Mouse (Mus musculus) stomach, embryonic 14.5 days (tissue): ENCODE data around the gene Fam49a. TPM values are rescaled to one million over a fixed set of nuclear protein-coding genes. Genes with fewer than 3 reads are reported as not detected.

Source experiments
- ATAC-seq: fragments of 200-750 bp; cut with Nextera tagmentation; 2 replicates; pipeline ENCODE4 v1.8.0; 2017; ENCODE audit warnings: low read depth, moderate TSS enrichment; ENCODE audit not compliant: insufficient number of reproducible peaks, insufficient read depth, low FRiP score
- H3K27ac ChIP-seq: fragments of 300-500 bp; sonication (generic); 2 replicates; pipeline ENCODE4 v1.5.1; 2014; ENCODE audit warnings: mild to moderate bottlenecking, low read length, moderate library complexity, mixed read lengths
- H3K27me3 ChIP-seq: fragments of 300-500 bp; sonication (generic); 2 replicates; pipeline ENCODE4 v1.6.1; 2014; ENCODE audit warnings: low read length, control low read depth, mixed read lengths; ENCODE audit not compliant: control insufficient read depth, insufficient read depth
- H3K36me3 ChIP-seq: fragments of 300-500 bp; sonication (generic); 2 replicates; pipeline ENCODE4 v1.6.1; 2014; ENCODE audit warnings: mild to moderate bottlenecking, control low read depth, low read length, moderate library complexity, mixed read lengths; ENCODE audit not compliant: control insufficient read depth, insufficient read depth
- H3K4me1 ChIP-seq: fragments of 300-500 bp; sonication (generic); 2 replicates; pipeline ENCODE4 v1.6.1; 2014; ENCODE audit warnings: low read length, control low read depth, mixed read lengths; ENCODE audit not compliant: control insufficient read depth, insufficient read depth
- H3K4me2 ChIP-seq: fragments of 300-500 bp; sonication (generic); replicated peaks from 2 replicates; pipeline ENCODE4 v1.6.1; 2014; ENCODE audit warnings: low read depth, low read length, control low read depth
- H3K4me3 ChIP-seq: fragments of 300-500 bp; sonication (generic); 2 replicates; pipeline ENCODE4 v1.5.1; 2014; ENCODE audit warnings: low read depth, low read length, control low read depth
- H3K9ac ChIP-seq: fragments of 300-500 bp; sonication (generic); replicated peaks from 2 replicates; pipeline ENCODE4 v1.6.1; 2014; ENCODE audit warnings: low read depth, mild to moderate bottlenecking, control low read depth, low read length, moderate library complexity, mixed read lengths
- H3K9me3 ChIP-seq: fragments of 300-500 bp; sonication (generic); 2 replicates; pipeline ENCODE4 v1.6.1; 2016; ENCODE audit warnings: low read depth, low read length, control low read depth; ENCODE audit not compliant: control insufficient read depth
- WGBS: fragments of 180-500 bp; shearing (Covaris S2); extraction: QIAGEN DNeasy Blood & Tissue Kit; methylation state at CpG from one replicate; pipeline ENCODE4 v1.1.7; 2014; 5-methylcytosine and 5-hydroxymethylcytosine counted together
- polyA plus RNA-seq: library from polyadenylated mRNA; unstranded; fragments of >200 nt; fragmentation: Nextera tagmentation; extraction: Ambion mirVana; gene quantifications from 2 replicates; pipeline ENCODE4 v1.2.1, GENCODE M21; 2014

Gene Fam49a
- polyA plus RNA-seq, 1 experiment from 2014 or later, result 19.9 TPM

GRCm38 (mm10) chr12:12278464-12278872, 16.5 kb downstream of the Fam49a start:
- no peak for ATAC-seq
- H3K4me1 ChIP-seq, result no peaks in the 10 kb centered on the region
- no peak overlapping the region for H3K4me3 ChIP-seq
- no peak overlapping the region for H3K27ac ChIP-seq
- 66% methylated on average over 7 of the region's 7 CpGs for WGBS
- H3K27me3 ChIP-seq, result no peaks in the 10 kb centered on the region
- H3K9ac ChIP-seq, result no peak overlapping the region
- H3K9me3 ChIP-seq, result no peaks in the 10 kb centered on the region
- no peaks in the 10 kb centered on the region for H3K36me3 ChIP-seq
- no peak overlapping the region for H3K4me2 ChIP-seq

DNA sequence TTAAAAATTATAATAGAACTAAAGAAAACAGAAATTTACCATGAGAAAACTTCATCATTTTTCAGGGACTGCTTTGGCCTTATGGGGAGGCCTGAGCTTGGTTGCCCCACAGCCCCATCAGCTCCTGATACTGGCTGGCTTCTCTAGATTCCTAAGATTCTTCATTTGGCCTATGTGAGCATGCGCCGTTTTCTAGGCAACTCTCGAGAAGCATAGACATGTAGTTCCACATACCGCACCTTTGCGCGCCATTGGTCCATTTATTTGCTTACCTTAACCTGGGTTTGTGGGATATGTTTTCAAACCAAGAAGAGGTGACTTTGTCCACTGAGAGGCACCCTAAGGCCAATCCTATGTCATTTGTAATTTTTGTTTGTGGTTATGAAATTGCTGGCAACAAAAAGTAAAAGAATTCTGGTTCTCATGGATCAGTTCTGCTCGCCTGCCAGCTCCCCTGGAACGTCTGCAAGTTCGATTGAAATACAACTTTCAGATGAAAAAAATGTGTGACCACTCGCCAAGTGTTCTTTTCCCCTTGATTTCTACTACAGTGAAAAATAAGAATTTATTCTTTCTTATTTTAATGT, 21.9 kb downstream of the Fam49a start:
- Histone ChIP-seq H3K27me3 (no peaks in the 10 kb centered on the region), H3K27ac (no peak overlapping the region), H3K9ac (no peak overlapping the region), H3K9me3 (no peaks in the 10 kb centered on the region), H3K4me1 (0 out of 2 replicates have a peak, but pooled peaks cover 2% of the 10 kb centered on the region), H3K4me3 (no peak overlapping the region), H3K4me2 (no peak overlapping the region), H3K36me3 (no peaks in the 10 kb centered on the region)
- 81% methylated on average over 10 of the region's 10 CpGs for WGBS
- ATAC-seq, result no peak

DNA sequence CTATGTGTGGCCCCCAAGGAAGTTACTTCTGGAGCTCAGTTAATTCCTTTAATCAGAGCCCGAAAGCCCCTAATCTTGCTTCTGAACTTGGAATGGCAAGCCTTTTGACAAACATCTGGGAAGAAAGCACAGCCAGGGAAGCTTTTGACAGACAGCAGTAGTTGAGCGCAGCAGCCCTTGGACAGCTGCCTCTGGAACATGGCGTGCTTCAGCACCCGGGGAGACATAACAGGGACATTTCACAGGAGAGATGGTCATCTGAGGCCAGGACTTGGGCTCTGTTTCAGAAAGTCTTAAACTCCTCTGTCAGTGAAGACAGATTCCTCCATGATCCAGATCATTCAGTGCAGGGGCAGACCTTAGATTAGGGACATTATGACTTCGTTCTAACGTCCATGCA, 22.6 kb downstream of the Fam49a start:
- no peak overlapping the region for H3K4me2 ChIP-seq
- H3K9me3 ChIP-seq, result no peaks in the 10 kb centered on the region
- H3K27ac ChIP-seq, result no peak overlapping the region
- no peak overlapping the region for H3K9ac ChIP-seq
- WGBS, result 86% methylated on average over 6 of the region's 6 CpGs
- no peak overlapping the region for H3K4me3 ChIP-seq
- H3K27me3 ChIP-seq, result no peaks in the 10 kb centered on the region
- 0 out of 2 replicates have a peak, but pooled peaks cover 2% of the 10 kb centered on the region for H3K4me1 ChIP-seq
- no peak for ATAC-seq
- H3K36me3 ChIP-seq, result no peaks in the 10 kb centered on the region

DNA sequence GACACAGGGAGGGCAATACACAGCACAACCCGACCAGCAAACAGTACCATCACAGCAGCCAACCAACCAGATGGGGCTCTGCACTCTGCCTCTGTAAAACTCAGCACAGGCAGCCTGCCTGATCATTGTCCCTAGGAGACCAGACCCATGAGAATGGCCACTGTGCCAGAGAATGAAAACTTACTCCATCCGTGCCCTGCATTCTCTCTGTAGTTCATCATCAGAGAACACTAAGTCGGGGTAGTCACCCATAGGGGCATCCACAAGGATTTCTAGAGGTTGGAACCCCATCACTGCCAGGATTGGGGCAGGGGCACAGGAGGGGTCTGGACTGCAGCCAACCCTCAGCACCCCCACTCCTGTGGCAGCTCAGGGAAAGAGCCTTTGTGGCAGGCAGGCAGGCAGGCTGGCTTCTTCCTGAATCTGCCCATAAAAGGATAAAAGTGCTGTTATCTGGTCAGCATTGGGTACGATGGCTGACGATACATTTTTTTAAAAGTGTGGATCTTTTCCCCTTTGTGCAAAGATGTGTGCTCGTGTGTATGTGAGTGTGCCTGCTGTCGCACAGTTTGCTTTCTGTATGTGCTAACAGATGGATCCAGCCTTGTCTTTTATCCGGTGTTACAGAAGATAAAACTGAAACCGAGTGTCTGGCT, 25.3 kb downstream of the Fam49a start:
- H3K27ac ChIP-seq, result peak overlapping the region; percentile 55; the same call in 1 of the 2 replicates
- no peaks in the 10 kb centered on the region for H3K36me3 ChIP-seq
- H3K9me3 ChIP-seq, result no peaks in the 10 kb centered on the region
- no peaks in the 10 kb centered on the region for H3K27me3 ChIP-seq
- peak; percentile 10; the same call in 1 of the 2 replicates for ATAC-seq
- H3K9ac ChIP-seq, result no peak overlapping the region
- H3K4me1 ChIP-seq, result peaks cover 7% of the 10 kb centered on the region; the same call in 1 of the 2 replicates
- 44% methylated on average over 9 of the region's 9 CpGs for WGBS
- no peak overlapping the region for H3K4me3 ChIP-seq
- H3K4me2 ChIP-seq, result no peak overlapping the region

DNA sequence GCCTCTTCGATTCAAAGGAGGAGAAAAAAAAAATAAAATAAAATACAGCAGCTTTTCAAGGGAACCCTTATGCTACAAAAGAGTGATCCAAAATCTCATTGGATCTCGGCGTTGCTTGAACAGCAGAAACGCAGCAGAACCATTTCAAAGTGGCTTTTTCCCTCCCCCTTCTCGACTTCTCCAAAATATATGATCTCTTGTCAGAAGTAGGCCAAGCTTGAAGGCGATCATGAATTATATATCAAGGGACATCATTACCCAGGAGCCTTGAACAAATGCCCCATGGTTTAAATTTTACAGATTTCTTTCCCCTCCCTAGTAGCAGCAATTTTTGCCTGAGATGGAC, 25.8 kb downstream of the Fam49a start:
- H3K4me2 ChIP-seq, result no peak overlapping the region
- H3K9me3 ChIP-seq, result no peaks in the 10 kb centered on the region
- peak overlapping the region; percentile 11; the same call in 1 of the 2 replicates for H3K27ac ChIP-seq
- 66% methylated on average over 6 of the region's 6 CpGs for WGBS
- ATAC-seq, result no peak
- H3K4me3 ChIP-seq, result no peak overlapping the region
- H3K4me1 ChIP-seq, result peaks cover 7% of the 10 kb centered on the region; the same call in 1 of the 2 replicates
- H3K27me3 ChIP-seq, result no peaks in the 10 kb centered on the region
- H3K9ac ChIP-seq, result no peak overlapping the region
- H3K36me3 ChIP-seq, result no peaks in the 10 kb centered on the region

GRCm38 (mm10) chr12:12288586-12288985, 26.6 kb downstream of the Fam49a start:
- ATAC-seq, result no peak
- H3K27ac ChIP-seq, result no peak overlapping the region
- H3K9ac ChIP-seq, result no peak overlapping the region
- H3K4me1 ChIP-seq, result peaks cover 7% of the 10 kb centered on the region; the same call in 1 of the 2 replicates
- H3K27me3 ChIP-seq, result no peaks in the 10 kb centered on the region
- WGBS, result 90% methylated on average over 1 of the region's 1 CpGs
- H3K36me3 ChIP-seq, result no peaks in the 10 kb centered on the region
- no peak overlapping the region for H3K4me3 ChIP-seq
- no peak overlapping the region for H3K4me2 ChIP-seq
- H3K9me3 ChIP-seq, result no peaks in the 10 kb centered on the region

DNA sequence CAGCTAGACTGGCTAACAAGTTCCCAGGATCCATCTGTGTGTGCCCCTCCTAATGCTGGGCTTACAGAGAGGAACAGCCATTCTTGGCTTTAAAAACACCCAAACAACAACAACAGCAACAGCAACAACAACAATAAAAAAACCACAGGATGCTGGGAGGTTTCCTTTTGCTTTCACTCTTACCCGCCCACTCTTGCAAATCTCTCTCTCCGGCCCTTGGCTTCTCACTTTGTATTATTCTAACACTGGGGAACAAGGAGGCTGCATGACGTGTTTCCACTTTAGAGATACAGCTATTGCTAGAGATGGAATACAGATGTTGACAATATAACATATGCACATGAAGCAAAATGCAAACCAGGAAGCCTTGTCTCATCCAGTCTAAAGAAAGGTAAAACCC, 27.7 kb downstream of the Fam49a start:
- no peak for ATAC-seq
- Histone ChIP-seq H3K9ac (no peak overlapping the region), H3K27me3 (no peaks in the 10 kb centered on the region), H3K36me3 (no peaks in the 10 kb centered on the region), H3K4me2 (no peak overlapping the region), H3K4me3 (no peak overlapping the region), H3K27ac (no peak overlapping the region), H3K4me1 (peaks cover 7% of the 10 kb centered on the region; the same call in 1 of the 2 replicates), H3K9me3 (no peaks in the 10 kb centered on the region)
- 82% methylated on average over 3 of the region's 3 CpGs for WGBS

DNA sequence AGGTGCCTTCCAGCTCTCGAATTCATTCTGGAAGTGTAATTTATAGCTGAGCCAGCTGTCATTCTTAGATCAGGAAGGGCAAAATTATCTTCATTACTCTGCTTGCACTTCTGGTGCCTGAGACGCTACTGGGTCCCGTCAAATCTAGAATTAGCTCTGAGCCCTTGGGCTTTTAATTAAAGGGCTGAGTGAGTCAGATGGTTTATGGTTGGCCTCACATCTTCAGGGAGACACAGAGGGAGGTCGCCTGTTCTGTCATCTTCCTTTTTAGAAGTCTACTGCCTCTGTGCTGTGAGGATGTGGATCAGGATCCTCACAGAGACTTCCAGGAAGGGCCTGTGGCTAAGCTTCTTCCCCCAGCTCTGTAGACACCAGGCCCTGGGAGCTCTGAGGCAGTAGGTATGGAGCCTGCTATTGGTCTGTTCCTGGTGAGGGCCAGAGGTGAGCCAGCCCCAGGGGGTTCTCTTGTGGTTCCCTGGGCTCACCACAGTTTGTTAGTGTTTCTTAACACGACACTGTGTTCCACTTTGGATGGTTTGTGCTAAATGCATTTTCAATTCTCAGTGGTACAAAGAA, 30.2 kb downstream of the Fam49a start:
- WGBS, result 52% methylated on average over 5 of the region's 5 CpGs
- Histone ChIP-seq H3K27me3 (no peaks in the 10 kb centered on the region), H3K4me2 (no peak overlapping the region), H3K9ac (no peak overlapping the region), H3K9me3 (no peaks in the 10 kb centered on the region), H3K36me3 (no peaks in the 10 kb centered on the region), H3K4me3 (no peak overlapping the region), H3K27ac (no peak overlapping the region), H3K4me1 (peaks cover 5% of the 10 kb centered on the region; the same call in 1 of the 2 replicates)
- no peak for ATAC-seq
